Mouse (Mus musculus): ENCODE results near the gene Ly6g5b.

The Ly6g5b gene

GRCm38 (mm10) chr17:35115046-35116019 lies at the start of gene Ly6g5b:
Gene Ly6g5b, minus strand, starts transcription at chr17:35115428.
- peak; percentile 68 to 70 for DNase-seq

GRCm38 (mm10) chr17:35164218-35164567 lies 49.0 kb upstream of the Ly6g5b start:
- no peak for DNase-seq

- DNase-seq = peak in 1 of 2 experiments; percentile 53
Measured at GRCm38 (mm10) chr17:35163326-35164081, 48.3 kb upstream of the Ly6g5b start.

GRCm38 (mm10) chr17:35162730-35163129 lies 47.5 kb upstream of the Ly6g5b start:
- DNase-seq = peak; percentile 60 to 63

GRCm38 (mm10) chr17:35162121-35162520 lies 46.9 kb upstream of the Ly6g5b start:
- DNase-seq = no peak

GRCm38 (mm10) chr17:35161421-35161820 lies 46.2 kb upstream of the Ly6g5b start:
- DNase-seq = no peak

- DNase-seq = no peak
Measured at GRCm38 (mm10) chr17:35159638-35160037, 44.4 kb upstream of the Ly6g5b start.

GRCm38 (mm10) chr17:35158850-35159593 lies 43.8 kb upstream of the Ly6g5b start:
- no peak for DNase-seq

GRCm38 (mm10) chr17:35157661-35158175 lies 42.5 kb upstream of the Ly6g5b start:
- DNase-seq = no peak

GRCm38 (mm10) chr17:35157254-35157653 lies 42.0 kb upstream of the Ly6g5b start:
- no peak for DNase-seq

GRCm38 (mm10) chr17:35156461-35157200 lies 41.4 kb upstream of the Ly6g5b start:
- DNase-seq = no peak

GRCm38 (mm10) chr17:35155451-35155850 lies 40.2 kb upstream of the Ly6g5b start:
- DNase-seq = no peak

GRCm38 (mm10) chr17:35154616-35155015 lies 39.4 kb upstream of the Ly6g5b start:
- no peak for DNase-seq

- no peak for DNase-seq
Measured at GRCm38 (mm10) chr17:35153931-35154330, 38.7 kb upstream of the Ly6g5b start.

GRCm38 (mm10) chr17:35153077-35153476 lies 37.8 kb upstream of the Ly6g5b start:
- no peak for DNase-seq

GRCm38 (mm10) chr17:35152121-35152520 lies 36.9 kb upstream of the Ly6g5b start:
- no peak for DNase-seq

- DNase-seq = no peak
Measured at GRCm38 (mm10) chr17:35147922-35148639, 32.9 kb upstream of the Ly6g5b start.

GRCm38 (mm10) chr17:35147348-35147747 lies 32.1 kb upstream of the Ly6g5b start:
- no peak for DNase-seq

- no peak for DNase-seq
Measured at GRCm38 (mm10) chr17:35146139-35146538, 30.9 kb upstream of the Ly6g5b start.

GRCm38 (mm10) chr17:35141971-35142370 lies 26.7 kb upstream of the Ly6g5b start:
- no peak for DNase-seq

GRCm38 (mm10) chr17:35140490-35140996 lies 25.3 kb upstream of the Ly6g5b start:
- DNase-seq = no peak

Measured in cerebellum, postnatal 10 days (tissue).